Mouse (Mus musculus) CH12.LX (cell line): Measurements from ENCODE around the gene Upf3b.

Source experiments
- CTCF ChIP-seq, 2 experiments: IDR thresholded peaks in 1 of 2; conservative IDR thresholded peaks in 1 of 2; 2 replicates each; pipeline ENCODE4 v1.5.1; 2011 to 2012; ENCODE audit warnings: low read depth in 2 of 2, low read length in 2 of 2, improper control_type of control experiment in 1 of 2, inconsistent platforms in 1 of 2, mild to moderate bottlenecking in 1 of 2, moderate library complexity in 1 of 2
- EP300 ChIP-seq: IDR thresholded peaks from 2 replicates; pipeline ENCODE4 v1.6.1; 2011; ENCODE audit warnings: low read length, improper control_type of control experiment
- MAZ ChIP-seq: IDR thresholded peaks from 2 replicates; pipeline ENCODE4 v1.6.1; 2012; ENCODE audit warnings: low read depth, mild to moderate bottlenecking, inconsistent platforms, low read length, improper control_type of control experiment, moderate library complexity
- NRF1 ChIP-seq: IDR thresholded peaks from 2 replicates; pipeline ENCODE4 v1.6.1; 2014; ENCODE audit warnings: low read depth, mild to moderate bottlenecking, inconsistent platforms, low read length, improper control_type of control experiment, moderate library complexity
- POLR2A ChIP-seq: IDR thresholded peaks from 2 replicates; pipeline ENCODE4 v1.6.1; 2011; ENCODE audit warnings: low read depth, mild to moderate bottlenecking, improper control_type of control experiment, low read length
- POLR2AphosphoS2 ChIP-seq: IDR thresholded peaks from 2 replicates; pipeline ENCODE4 v1.6.1; 2011; ENCODE audit warnings: low read depth, low read length, improper control_type of control experiment
- RCOR1 ChIP-seq: conservative IDR thresholded peaks from 2 replicates; pipeline ENCODE4 v1.6.1; 2012; ENCODE audit warnings: low read depth, mild to moderate bottlenecking, inconsistent platforms, low read length, improper control_type of control experiment
- SMC3 ChIP-seq: IDR thresholded peaks from 2 replicates; pipeline ENCODE4 v1.6.1; 2011; ENCODE audit warnings: low read depth, low read length, improper control_type of control experiment

GRCm38 (mm10) chrX:37095106-37095768 is 14.9 kb downstream of the Upf3b start:
- peak; percentile 66 for TF ChIP-seq EP300
- TF ChIP-seq NRF1: no peak
- TF ChIP-seq SMC3: no peak
- no peak for TF ChIP-seq POLR2AphosphoS2
- no peak for TF ChIP-seq POLR2A
- no peak for TF ChIP-seq CTCF (conservative IDR thresholded peaks at IDR 0.05 in 1 of 2, IDR thresholded peaks at IDR 0.05 in 1 of 2; ENCODE audit: low read depth in 2 of 2, low read length in 2 of 2)
- TF ChIP-seq MAZ: no peak
- TF ChIP-seq RCOR1: no peak
